Mouse (Mus musculus): ENCODE measurements around the gene Krtap1-5. TPM values are rescaled to one million over a fixed set of nuclear protein-coding genes. Genes with fewer than 3 reads are reported as not detected.

Gene Krtap1-5
- under 1 TPM in 1 of 2 experiments, not detected in 1; 0.55 TPM for polyA plus RNA-seq (2017; shearing (Covaris generic))

GRCm38 (mm10) chr11:99580636-99581035 is at the start of gene Krtap1-5:
TSS of gene Krtap1-5 (minus strand) at chr11:99581016.

GRCm38 (mm10) chr11:99628138-99628537 is 47.3 kb upstream of the Krtap1-5 start, which contains the start of gene Krtap4-1:
TSS of gene Krtap4-1 (minus strand) at chr11:99628238.

GRCm38 (mm10) chr11:99620335-99620734 is 39.5 kb upstream of the Krtap1-5 start, which contains the start of gene Gm11562:
TSS of gene Gm11562 (minus strand) at chr11:99620435.

GRCm38 (mm10) chr11:99614796-99615363 is 34.1 kb upstream of the Krtap1-5 start, which contains the start of gene Krtap2-4:
TSS of gene Krtap2-4 (minus strand) at chr11:99614846.

GRCm38 (mm10) chr11:99610089-99610488 is 29.3 kb upstream of the Krtap1-5 start, which contains the start of gene Gm11937:
TSS of gene Gm11937 (minus strand) at chr11:99610189.

GRCm38 (mm10) chr11:99603208-99603607 is 22.4 kb upstream of the Krtap1-5 start, which contains the start of gene Gm11938:
TSS of gene Gm11938 (minus strand) at chr11:99603308.

GRCm38 (mm10) chr11:99597742-99598141 is 16.9 kb upstream of the Krtap1-5 start, which contains the start of gene Krtap9-3:
TSS of gene Krtap9-3 (minus strand) at chr11:99598105.

GRCm38 (mm10) chr11:99590981-99591380 is 10.2 kb upstream of the Krtap1-5 start, which contains the start of gene Krtap1-3:
TSS of gene Krtap1-3 (minus strand) at chr11:99591339.

GRCm38 (mm10) chr11:99583245-99583704 is 2.5 kb upstream of the Krtap1-5 start, which contains the start of gene Krtap1-4:
TSS of gene Krtap1-4 (minus strand) at chr11:99583654.

GRCm38 (mm10) chr11:99566530-99566929 is 14.3 kb downstream of the Krtap1-5 start, which contains the start of gene Krtap3-1:
TSS of gene Krtap3-1 (minus strand) at chr11:99566630.

GRCm38 (mm10) chr11:99559366-99559765 is 21.4 kb downstream of the Krtap1-5 start, which contains the start of gene Gm11939:
TSS of gene Gm11939 (minus strand) at chr11:99559466.

GRCm38 (mm10) chr11:99556753-99557152 is 24.1 kb downstream of the Krtap1-5 start, which contains the start of gene Krtap3-2:
TSS of gene Krtap3-2 (minus strand) at chr11:99556853.

GRCm38 (mm10) chr11:99550765-99551164 is 30.1 kb downstream of the Krtap1-5 start, which contains the start of gene Krtap3-3:
TSS of gene Krtap3-3 (minus strand) at chr11:99550865.

Other genes starting within 250 kb of the Krtap1-5 start
- under 1 TPM in 1 of 2 experiments, not detected in 1; 0.77 TPM for gene Krt26, start 243.1 kb downstream of the Krtap1-5 start, polyA plus RNA-seq (2017; shearing (Covaris generic))
- under 1 TPM in 1 of 2 experiments, not detected in 1; 0.48 TPM for gene Krt27, start 229.9 kb downstream of the Krtap1-5 start, polyA plus RNA-seq (2017; shearing (Covaris generic))
- gene Krt28, start 206.1 kb downstream of the Krtap1-5 start, polyA plus RNA-seq (2017; shearing (Covaris generic)) = under 1 TPM in 1 of 2 experiments, not detected in 1; 0.18 TPM
- gene Krt10, start 191.7 kb downstream of the Krtap1-5 start, polyA plus RNA-seq (2017; shearing (Covaris generic)) = 10 to 100 TPM; 13.0 to 18.0 TPM
- under 1 TPM in 1 of 2 experiments, not detected in 1; 0.22 TPM for gene Krt12, start 158.8 kb downstream of the Krtap1-5 start, polyA plus RNA-seq (2017; shearing (Covaris generic))
- gene Krt20, start 142.9 kb downstream of the Krtap1-5 start, polyA plus RNA-seq (2017; shearing (Covaris generic)) = under 1 TPM in 1 of 2 experiments, not detected in 1; 0.15 TPM
- under 1 TPM; 0.71 to 0.82 TPM for gene Krt23, start 87.9 kb downstream of the Krtap1-5 start, polyA plus RNA-seq (2017; shearing (Covaris generic))
- gene Krt39, start 59.7 kb downstream of the Krtap1-5 start, polyA plus RNA-seq (2017; shearing (Covaris generic)) = not detected
- not detected for gene Krt40, start 37.9 kb downstream of the Krtap1-5 start, polyA plus RNA-seq (2017; shearing (Covaris generic))
- gene Krtap3-3, start 30.2 kb downstream of the Krtap1-5 start, polyA plus RNA-seq (2017; shearing (Covaris generic)) = not detected
- gene Krtap3-2, start 24.2 kb downstream of the Krtap1-5 start, polyA plus RNA-seq (2017; shearing (Covaris generic)) = 1 to 10 TPM in 1 of 2 experiments, not detected in 1; 3.5 TPM
- under 1 TPM in 1 of 2 experiments, not detected in 1; 0.60 TPM for gene Gm11939, start 21.6 kb downstream of the Krtap1-5 start, polyA plus RNA-seq (2017; shearing (Covaris generic))
- gene Krtap3-1, start 14.4 kb downstream of the Krtap1-5 start, polyA plus RNA-seq (2017; shearing (Covaris generic)) = not detected
- gene Krtap1-4, start 2.6 kb upstream of the Krtap1-5 start, polyA plus RNA-seq (2017; shearing (Covaris generic)) = 1 to 10 TPM in 1 of 2 experiments, under 1 TPM in 1; 0.61 to 1.2 TPM
- gene Krtap1-3, start 10.3 kb upstream of the Krtap1-5 start, polyA plus RNA-seq (2017; shearing (Covaris generic)) = not detected
- gene Krtap9-3, start 17.1 kb upstream of the Krtap1-5 start, polyA plus RNA-seq (2017; shearing (Covaris generic)) = under 1 TPM in 1 of 2 experiments, not detected in 1; 0.31 TPM
- gene Gm11938, start 22.3 kb upstream of the Krtap1-5 start, polyA plus RNA-seq (2017; shearing (Covaris generic)) = not detected
- not detected for gene Gm11937, start 29.2 kb upstream of the Krtap1-5 start, polyA plus RNA-seq (2017; shearing (Covaris generic))
- gene Krtap2-4, start 33.8 kb upstream of the Krtap1-5 start, polyA plus RNA-seq (2017; shearing (Covaris generic)) = not detected
- gene Gm11562, start 39.4 kb upstream of the Krtap1-5 start, polyA plus RNA-seq (2017; shearing (Covaris generic)) = not detected
- gene Krtap4-1, start 47.2 kb upstream of the Krtap1-5 start, polyA plus RNA-seq (2017; shearing (Covaris generic)) = under 1 TPM in 1 of 2 experiments, not detected in 1; 0.20 TPM
- gene Krtap4-2, start 54.1 kb upstream of the Krtap1-5 start, polyA plus RNA-seq (2017; shearing (Covaris generic)) = not detected
- under 1 TPM in 1 of 2 experiments, not detected in 1; 0.16 TPM for gene Krtap4-7, start 63.1 kb upstream of the Krtap1-5 start, polyA plus RNA-seq (2017; shearing (Covaris generic))
- not detected for gene Gm11555, start 69.2 kb upstream of the Krtap1-5 start, polyA plus RNA-seq (2017; shearing (Covaris generic))
- not detected for gene Gm11563, start 77.9 kb upstream of the Krtap1-5 start, polyA plus RNA-seq (2017; shearing (Covaris generic))
- gene Krtap4-6, start 84.9 kb upstream of the Krtap1-5 start, polyA plus RNA-seq (2017; shearing (Covaris generic)) = not detected
- gene Gm14190, start 109.7 kb upstream of the Krtap1-5 start, polyA plus RNA-seq (2017; shearing (Covaris generic)) = not detected
- gene Gm14180, start 153.3 kb upstream of the Krtap1-5 start, polyA plus RNA-seq (2017; shearing (Covaris generic)) = not detected
- not detected for gene Gm11595, start 191.9 kb upstream of the Krtap1-5 start, polyA plus RNA-seq (2017; shearing (Covaris generic))
- gene Krtap4-8, start 199.7 kb upstream of the Krtap1-5 start, polyA plus RNA-seq (2017; shearing (Covaris generic)) = under 1 TPM in 1 of 2 experiments, not detected in 1; 0.24 TPM
- gene Krtap4-9, start 204.2 kb upstream of the Krtap1-5 start, polyA plus RNA-seq (2017; shearing (Covaris generic)) = under 1 TPM in 1 of 2 experiments, not detected in 1; 0.28 TPM
- gene Gm11596, start 212.5 kb upstream of the Krtap1-5 start, polyA plus RNA-seq (2017; shearing (Covaris generic)) = not detected
- not detected for gene Gm11569, start 217.9 kb upstream of the Krtap1-5 start, polyA plus RNA-seq (2017; shearing (Covaris generic))
- not detected for gene Gm11554, start 223.4 kb upstream of the Krtap1-5 start, polyA plus RNA-seq (2017; shearing (Covaris generic))
- not detected for gene Krtap4-13, start 228.9 kb upstream of the Krtap1-5 start, polyA plus RNA-seq (2017; shearing (Covaris generic))
- gene Gm11564, start 234.7 kb upstream of the Krtap1-5 start, polyA plus RNA-seq (2017; shearing (Covaris generic)) = not detected